Mouse (Mus musculus) monocyte, adult 5-6 weeks (primary cell): Measurements from ENCODE around the gene B4galnt4. TPM values are rescaled to one million over a fixed set of nuclear protein-coding genes. Genes with fewer than 3 reads are reported as not detected.

ENCODE experiments used
- ATAC-seq: fragments of 153-309, 156-312 bp; replicated peaks from 2 replicates; pipeline ENCODE4 v1.8.0; 2017; ENCODE audit warnings: mild to moderate bottlenecking; ENCODE audit not compliant: low TSS enrichment, insufficient number of reproducible peaks, severe bottlenecking, poor library complexity, low FRiP score
- total RNA-seq: library from RNA; stranded (forward); fragments of 200-1000, 200-491, 200-594 nt; gene quantifications from 3 replicates; pipeline ENCODE4 v1.2.3, GENCODE M21; 2017

Gene B4galnt4
- total RNA-seq, 1 experiment from 2014 or later = 0.10 TPM

DNA sequence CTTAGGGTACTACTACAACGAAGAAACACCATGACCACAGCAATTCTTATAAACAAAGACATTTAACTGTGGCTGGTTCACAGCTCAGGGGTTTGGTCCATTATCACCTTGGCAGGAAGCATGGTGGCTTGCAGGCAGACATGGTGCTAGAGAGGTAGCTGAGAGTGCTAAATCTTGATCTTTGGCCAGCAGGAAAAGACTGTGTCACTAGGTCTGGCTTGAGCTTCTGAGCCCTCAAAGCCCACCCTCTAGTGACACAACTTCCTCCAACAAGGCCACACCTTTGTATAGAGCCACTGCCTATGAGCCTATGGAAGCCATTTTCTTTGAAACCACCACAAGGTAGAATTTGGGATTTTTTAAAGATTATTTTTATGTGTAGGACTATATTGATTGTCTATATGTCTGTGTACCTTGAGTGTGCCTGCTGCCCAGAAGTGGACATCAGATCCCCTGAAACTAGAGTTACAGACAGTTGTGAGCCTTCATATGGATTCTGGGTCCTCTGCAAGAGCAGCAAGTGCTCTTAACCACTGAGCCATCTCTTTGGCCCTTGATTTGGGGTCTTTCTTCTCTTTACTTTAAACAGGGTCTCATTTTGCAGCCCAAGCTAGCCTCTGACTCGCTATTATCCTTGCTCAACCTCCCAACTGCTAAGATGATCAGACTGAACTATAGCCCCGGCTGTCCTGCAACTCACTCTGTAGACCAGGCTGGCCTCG, 21.4 kb upstream of the B4galnt4 start:
- ATAC-seq = no peak

DNA sequence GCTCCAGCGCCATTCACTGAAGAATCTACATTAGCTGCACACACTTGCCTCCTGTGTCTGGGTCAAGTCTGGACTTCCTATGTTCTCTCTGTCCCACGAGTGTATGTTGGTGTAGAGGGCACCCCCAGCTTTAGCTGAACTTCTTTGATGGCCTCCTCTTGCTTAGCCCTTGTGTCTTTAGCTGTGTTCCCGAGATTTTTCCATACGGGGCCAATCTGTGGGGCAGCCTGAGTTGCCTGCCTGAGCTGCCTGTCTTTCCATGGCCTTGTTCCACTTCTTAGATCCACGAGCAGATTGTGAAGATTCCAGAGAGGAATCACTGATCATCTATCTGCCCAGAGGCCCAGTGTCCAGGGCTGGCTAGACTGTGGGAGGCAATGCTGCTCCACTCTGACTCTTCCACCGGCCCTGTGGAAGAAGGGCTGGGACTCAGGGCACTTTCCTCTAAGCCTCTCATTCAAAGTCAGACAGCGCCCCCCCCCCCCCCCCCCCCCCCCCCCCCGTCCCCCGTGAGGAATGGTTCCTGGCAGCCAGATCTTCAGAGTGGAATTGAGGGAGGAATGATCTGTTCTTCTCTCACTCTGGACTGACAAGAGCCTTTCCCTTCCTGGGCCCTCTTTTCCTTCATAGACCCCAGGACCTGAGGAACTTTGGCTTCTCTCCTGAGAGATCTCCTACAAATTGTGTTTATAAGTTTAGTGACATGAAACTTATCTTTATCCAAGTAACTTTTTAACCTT, 19.9 kb upstream of the B4galnt4 start:
- no peak for ATAC-seq

DNA sequence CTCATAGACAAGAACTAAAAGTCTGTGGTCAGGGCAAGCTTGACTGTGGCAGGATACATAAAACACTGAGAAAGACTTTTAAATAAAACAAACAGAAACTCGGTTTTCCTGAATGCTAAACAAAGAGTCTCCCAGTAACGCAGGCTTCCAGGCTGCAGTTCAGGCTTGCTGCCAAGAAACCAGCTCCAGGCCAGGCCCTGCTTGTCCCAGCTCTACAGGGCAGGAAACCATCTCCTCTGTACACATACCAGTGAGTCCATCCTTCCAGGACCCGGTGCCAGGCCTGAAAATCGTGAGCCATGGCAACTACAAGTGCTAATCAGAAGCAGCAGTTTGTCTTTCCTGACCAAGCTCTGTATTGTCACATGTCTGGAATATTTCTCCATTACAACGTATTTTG, 19.2 kb upstream of the B4galnt4 start:
- no peak for ATAC-seq

DNA sequence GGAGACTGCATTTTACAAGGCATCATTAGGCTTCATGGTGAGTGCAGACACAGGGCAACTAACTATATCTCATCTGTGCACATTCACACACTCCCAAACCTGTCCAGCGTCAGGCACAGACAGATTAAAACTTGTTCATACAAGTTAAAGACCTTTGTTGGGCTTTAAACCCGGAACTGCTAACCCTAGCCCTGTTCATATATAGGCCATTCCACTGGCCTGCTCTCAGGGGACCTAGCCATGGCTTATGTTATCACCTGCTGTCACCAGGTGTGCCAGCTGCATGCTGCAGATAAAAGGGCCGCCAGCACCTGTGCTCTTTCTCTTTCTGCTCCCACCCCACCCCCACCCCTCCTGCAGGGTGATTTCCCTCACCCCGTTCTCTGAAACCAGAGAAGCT, 18.4 kb upstream of the B4galnt4 start:
- no peak for ATAC-seq

DNA sequence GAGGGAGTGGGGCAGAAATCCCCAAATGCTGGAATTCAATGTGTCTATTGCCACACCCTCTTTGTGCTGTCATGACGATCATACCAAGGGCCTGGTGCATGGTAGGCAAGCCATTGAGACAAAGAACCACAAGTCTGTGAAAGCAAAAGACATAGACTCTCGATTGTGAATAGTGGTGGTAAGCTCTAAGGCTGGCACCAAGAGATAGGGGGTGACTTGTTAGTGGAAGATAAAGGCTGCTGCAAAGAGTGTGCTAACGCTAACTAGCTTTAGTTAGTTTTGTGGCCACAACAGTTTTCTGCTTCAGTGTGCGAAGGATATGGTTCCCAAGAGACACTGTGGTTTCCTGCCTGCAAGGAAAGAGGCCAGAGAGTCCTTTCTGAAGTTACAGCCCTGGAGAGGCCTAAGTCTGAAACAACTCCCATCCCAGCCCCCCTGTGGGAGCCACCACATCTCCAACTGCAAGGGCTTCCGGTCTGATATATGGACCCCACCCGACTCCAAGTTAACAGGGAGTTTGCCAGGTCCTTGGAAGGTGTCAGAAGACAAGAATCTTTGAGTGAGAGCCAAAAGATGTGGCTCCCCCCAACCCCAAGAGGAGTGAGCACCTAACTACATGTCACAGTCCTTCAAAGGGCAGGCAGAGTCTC, 13.8 kb upstream of the B4galnt4 start:
- no peak for ATAC-seq

DNA sequence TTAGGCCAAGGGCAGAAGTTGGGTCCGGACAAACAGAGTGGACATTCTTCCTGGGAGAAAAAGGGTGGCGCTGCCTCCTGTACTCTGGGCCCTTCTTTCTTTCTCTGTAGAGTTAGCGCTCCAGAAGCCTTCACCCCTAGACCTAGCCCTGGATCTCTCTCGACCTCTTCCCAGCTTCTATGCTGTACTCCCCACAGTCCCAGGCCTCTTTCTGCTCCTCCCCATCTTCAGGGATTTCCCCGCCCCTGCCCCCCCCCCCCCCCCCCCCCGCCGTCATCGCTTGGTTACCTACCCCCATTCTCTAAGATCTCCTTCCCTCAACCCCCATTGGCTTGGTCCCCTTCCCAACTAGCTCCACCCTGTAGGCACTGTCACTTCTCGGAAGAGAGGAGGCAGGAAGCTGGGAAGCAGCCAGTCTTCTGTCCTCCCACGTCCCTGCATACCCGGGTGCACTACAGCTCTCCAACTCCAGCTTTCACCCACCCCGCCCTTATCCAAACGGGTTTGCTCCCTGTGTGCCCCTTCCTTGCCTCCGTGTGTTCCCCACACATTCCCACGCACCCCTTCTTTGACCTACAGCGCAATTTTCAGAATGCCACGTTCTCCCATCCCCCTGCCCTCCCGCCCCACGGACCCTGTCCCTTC, 13.2 kb upstream of the B4galnt4 start:
- ATAC-seq = no peak

DNA sequence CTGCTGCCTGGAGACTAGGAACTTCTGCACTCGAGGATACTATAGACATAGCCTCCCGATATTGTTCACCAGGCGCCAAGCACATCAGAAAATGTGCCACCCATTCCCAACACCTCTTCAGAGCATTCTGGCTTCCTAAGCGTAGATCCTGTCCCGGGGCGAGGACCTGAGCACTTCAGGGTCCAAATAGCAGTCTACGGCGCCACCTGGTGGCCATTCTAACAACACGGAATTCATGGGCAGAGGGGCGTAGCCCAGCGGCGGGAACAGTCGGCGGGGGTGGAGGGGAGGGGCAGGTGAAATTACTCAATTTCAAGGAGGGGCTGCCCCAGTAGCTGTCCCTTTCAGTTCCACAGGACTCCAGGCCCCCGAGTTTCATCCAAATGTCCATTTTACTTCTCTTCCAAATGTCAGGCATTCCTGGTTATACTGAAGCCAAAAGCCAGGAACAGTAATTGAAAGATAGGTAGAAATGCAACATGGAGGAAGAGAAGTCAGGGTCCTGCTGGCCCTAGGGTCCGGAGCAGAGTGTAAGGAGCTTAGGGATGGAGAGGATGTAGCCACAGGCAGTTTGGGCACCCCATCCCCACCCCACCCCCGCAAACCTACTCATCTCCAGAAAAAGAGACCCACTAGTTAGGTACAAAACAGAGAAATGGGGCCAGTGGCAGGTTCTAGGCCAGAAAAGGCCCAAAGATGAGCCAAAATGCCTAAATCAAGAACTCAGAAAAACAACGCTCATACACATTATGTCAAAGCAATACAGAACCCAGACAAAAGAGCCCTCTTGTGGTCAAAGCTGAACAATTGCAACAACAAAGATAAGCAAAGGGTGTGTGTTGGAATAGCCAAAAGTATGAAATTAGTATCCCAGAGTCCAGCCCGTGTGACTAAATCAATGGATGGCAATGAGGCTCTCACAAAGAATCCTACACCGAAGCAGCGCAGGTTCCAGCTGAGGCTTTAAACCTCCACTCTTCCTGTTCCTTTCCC, 12.4 kb upstream of the B4galnt4 start:
- peak; percentile 93 for ATAC-seq

DNA sequence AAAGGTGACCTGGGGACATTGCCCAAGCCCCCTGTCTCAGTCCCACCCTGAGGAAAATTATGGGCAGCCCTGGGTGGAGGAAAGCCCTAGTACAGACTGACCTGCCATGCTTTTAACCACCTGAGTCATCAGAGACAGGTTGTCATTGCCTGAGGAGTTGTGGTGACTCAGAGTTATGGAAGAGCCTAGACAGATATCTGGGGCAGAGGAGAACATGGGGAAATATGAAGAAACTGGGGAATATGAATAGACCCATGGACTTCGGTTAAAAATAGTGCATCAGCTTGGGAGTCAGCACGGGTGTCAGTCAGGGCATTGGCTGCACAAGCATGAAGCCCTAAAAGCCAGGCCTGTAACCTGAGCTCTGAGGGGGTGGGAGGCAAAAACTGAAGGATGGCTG, 11.6 kb upstream of the B4galnt4 start:
- no peak for ATAC-seq

DNA sequence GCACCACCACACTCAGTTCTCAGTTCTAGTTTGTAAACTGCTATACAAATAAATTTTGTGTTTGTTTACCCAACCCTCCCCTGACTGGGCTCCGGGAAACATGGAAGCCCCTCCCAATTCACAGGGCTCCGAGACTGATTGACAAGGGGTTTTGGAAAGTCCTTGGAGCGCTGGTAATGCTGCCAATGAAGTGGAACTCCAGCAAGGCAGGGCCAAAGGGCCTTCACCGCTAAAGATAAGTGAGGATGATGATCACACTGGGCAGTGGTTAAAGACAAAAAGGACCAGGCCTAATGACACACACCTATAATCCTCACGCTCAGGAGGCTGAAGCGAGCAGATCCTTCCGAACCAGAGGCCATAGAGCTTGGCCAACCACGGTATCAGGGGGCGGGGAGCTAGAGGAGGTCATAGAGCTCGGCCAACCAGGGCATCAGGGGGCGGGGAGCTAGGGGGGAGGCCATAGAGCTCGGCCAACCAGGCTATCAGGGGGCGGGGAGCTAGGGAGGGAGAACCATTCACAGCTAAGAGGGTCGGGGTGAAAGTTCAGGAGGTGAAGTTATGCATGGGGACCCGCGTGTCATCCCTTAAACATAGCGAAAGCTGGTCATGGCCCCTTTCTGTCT, 9.7 kb upstream of the B4galnt4 start:
- no peak for ATAC-seq

DNA sequence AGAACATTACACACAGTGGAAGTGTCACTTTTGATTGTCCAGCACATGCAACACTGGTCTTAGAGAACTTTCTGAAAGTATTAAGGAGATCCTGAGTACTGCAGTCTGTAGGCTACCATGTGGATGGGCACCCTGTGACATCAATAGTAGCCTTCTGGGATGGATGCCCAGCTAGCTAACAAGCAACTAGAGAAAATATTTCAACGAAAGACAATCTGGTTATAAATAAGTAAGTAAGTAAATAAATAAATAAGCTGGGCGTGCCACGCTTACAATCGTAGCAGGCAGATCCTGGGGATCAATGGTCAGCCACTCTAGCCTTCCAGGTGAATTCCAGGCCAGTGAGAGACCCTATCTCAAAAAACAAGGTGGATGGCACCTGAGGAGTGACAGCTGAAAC, 8.9 kb upstream of the B4galnt4 start:
- ATAC-seq = no peak

DNA sequence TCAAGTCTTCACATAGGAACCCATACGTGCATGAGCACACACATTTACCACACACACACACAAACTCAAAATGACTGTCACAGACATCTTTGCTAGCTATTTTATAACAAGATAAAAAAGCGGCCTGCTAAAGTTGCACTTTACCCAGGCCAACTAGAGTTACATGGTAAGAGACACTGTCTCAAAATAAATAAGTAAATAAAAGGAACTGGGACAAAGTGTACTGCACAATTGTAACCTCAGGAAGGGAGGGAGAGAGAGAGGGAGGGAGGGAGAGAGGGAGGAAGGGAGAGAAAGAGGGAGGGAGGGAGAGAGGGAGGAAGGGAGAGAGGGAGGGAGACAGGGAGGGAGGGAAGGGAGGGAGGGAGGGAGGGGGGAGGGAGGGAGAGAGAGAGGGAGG, 8.5 kb upstream of the B4galnt4 start:
- ATAC-seq = no peak

DNA sequence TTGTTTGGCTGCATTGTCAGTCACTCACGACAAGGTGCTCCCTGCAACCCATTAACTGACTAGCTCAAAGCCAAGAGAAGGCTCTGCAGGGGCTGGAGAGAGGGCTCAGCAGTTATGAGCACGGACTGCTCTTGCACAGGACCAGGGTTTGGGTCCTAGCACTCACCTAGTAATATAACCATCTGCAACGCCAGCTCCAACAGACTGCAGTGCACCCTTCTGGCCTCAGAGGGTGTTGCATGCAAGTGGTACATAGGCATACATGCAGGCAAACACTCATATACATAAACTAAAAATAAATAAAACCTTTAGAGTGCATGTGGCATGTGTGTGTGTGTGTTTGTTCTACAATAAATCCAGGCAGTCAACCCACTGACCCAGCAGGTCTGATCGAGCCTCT, 5.1 kb upstream of the B4galnt4 start:
- ATAC-seq = no peak

DNA sequence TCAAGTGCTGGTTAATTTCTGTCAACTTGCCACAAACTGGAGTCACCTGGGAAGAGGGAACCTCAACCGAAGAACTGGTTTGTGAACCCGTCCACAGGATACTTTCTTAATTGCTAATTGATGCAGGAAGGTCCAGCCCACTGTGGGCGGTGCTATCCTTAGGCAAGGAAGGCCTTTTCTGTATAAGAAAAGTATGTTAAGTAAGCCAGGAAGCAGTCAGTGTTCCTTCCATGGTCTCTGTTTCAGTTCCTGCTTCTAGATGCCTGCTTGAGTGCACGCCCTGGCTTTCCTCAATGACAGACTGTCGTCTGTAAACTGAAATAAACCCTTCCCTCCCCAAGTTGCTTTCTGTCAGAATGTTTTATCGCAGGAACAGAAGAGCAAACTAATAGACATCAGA, 3.9 kb upstream of the B4galnt4 start:
- peak; percentile 57 for ATAC-seq

DNA sequence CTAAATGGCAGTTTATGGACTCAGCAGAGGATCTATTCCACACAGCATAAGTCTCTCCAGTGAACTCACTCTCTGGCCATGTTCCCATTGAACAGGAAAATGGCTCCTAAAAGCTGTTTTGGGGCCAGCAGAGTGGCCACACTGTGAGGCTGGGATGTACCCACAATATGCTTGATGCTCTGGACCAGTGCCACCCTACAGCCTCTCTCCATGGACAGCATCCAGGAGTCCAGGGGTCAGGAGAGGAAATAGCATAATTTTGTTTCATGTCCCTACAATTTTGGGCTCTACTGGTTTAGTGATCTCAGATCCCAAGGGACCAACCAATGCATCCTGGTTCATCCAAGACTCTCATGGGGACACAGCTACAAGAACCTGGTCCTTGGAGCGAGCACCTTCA, 3.4 kb upstream of the B4galnt4 start:
- no peak for ATAC-seq

DNA sequence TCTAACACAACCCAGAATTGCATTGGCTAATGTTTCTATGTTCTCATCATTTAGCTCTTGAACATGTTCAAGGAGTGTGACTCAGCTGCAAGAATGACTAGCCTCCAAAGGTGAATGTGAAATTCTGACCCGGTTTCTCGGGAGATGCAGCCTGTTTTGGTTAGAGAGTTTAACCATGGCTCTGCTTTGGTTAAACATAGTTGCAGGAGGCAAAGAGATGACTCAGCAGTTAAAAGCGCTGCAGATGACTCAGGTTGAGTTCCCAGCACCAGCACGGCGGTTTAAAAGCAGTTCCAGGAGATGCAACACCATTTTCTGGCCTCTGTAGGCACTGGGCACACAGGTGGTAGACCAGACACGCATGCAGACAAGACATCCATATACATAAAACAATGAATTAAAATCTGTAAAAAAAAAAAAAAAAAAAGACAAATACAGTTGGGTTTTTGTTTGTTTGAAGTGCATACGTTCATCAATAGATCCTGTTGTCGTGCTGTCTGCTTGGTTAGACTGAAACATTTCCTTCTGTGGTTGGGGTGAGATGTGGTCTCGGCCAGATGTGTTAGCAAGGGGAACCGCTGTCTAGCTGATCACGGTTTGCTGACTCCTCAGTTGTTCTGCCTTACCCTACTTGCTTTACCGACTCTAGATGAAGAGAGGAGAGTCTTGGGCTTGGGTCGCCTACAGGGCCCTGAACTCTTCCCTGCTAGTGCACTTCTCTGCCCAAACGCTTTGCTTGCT, 2.1 kb upstream of the B4galnt4 start:
- no peak for ATAC-seq

DNA sequence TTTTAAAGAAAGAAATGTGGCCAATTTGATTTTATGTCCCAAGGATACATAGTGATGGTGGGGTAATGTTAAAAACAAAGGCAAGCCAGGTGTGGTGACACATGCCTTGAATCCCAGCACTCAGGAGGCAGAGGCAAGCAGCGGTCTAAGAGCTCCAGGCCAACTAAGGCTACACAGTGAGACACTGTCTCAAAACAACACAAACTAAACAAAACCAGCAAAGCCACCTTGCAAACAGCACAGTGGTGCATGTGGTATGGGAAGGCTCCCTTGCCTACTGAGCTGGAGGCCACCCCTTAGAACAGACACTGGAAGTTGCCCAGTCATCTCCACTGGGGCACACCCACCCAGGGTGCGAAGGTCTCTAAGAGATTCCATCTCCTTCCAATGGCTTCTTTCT, 975 bp upstream of the B4galnt4 start:
- ATAC-seq = no peak

DNA sequence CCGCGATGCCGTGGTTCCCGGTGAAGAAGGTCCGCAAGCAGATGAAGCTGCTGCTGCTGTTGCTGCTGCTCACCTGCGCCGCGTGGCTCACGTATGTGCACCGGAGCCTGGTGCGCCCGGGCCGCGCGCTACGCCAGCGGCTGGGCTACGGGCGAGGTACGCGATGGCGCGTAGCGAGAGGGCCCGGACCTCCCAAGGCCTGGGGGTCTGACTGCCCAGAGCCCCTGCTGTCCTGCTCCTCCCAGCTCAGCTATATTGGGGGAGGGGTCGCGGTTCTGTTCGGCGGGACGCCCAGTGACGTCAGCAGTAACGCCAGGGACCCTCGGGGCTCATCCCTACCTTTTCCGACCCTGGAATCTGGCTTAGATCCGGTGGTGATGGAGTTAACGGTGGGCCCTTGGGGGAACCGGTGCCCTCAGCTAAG, 377 bp downstream of the B4galnt4 start:
- ATAC-seq = no peak
